Mouse (Mus musculus) right cerebral cortex, postnatal 36 days (tissue): ENCODE measurements at regions not wholly inside any gene's neighbourhood (a gene's known extent, or its start where the extent isn't known, plus 50 kb on each side); places are given as distances from the start of the nearest gene placed in this dataset.

ENCODE experiments used
- DNase-seq, 2 experiments: peaks; one replicate each; pipeline ENCODE4 v3.0.0; 2022; ENCODE audit warnings: low spot score in 2 of 2, mixed read lengths in 1 of 2

DNA sequence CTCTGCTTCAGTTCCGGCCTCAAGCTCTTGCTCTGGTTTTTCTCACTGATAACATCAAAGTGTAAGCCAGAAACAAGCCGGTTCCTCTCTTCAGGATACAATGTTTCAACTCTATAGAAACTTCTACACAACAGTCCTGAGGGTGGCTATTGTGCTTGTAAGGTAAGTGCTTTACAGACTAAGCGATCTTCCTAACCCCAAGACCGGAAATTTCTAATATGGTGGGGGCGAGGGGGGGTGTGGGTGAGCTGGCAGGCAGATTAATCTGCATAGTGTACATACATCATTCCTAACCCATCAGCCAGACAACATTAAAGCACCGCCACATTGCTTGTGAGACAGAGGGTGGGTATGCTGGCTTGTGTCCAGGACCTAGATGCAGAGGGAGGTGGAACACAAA, 200.8 kb downstream of the Uaca start:
- DNase-seq: no peak

DNA sequence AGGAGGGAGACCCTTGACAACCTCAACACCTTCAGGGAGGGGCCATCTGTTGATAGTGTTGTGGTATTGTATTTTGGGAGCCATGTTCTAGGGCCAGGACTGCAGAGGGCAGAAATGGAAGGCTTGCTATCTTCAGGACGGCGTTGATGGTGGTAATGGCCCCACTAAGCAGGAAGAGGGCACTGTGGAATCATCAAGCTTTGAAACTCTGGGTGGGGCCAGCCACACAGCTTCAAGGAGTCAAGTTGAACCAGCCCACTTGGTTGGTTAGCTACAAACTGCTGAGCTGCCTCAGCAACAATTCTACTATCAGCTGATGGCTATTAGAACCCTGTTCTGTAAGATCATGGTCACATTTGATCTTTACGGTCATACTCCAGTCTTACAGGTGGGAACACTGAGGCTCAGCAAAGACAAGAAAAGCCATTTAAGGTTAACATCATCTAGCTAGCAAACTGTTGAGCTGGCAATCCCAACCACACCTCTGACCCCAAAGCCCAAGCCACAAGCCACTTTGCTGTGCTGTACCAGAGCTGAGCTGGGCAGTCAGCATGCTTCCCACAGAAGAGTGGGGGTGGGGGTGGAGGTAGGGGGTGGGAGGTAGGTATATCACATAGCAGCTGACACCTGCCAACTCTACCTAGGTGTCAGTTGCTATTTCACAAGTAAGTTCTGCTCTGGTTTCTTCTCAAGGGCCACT, 203.9 kb downstream of the Uaca start:
- DNase-seq: no peak

DNA sequence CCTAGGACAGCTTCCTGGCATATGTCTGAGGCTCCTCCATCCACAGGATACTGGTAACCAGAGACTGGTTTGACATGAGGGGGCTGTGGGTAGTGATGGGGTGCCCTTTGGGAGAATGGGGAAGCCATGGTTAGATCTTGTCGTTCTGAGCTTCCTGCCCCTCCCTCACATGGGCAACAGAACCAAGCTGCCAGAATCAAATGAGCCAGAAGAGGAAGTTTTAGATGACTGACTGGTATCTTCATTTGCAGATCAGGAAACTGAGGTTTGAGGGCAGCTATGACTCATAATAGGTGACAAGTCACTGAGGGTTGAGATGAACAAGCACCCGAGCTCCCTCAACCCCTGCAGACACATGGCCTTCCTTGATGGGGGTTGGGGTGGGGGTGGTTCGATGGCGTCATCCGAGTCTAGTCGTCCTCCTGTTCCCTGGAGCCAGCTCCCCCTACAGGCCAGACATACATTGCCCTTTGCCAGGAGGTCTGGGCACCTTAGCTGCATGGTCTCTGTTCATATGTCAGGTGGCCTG, 204.7 kb downstream of the Uaca start:
- no peak for DNase-seq

DNA sequence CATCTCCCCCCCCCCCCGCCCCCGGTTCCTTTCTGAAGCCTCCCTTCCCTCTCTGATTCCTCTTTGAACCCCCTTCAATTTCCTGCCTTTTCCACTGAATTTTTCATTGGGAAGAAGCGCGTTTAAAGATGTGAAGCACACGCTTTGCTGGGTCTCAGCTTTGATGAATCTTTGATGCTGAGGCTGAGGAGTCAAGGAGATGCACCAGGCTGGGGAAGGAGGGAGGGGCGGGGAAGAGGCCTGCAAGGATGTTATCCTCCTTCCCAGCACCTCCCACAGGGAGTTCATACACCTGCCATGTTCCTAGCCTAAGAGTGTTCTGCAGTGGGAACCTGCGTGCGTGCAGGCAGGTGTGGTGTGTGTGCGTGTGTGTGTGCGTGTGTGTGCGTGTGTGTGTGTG, 205.9 kb downstream of the Uaca start:
- no peak for DNase-seq

DNA sequence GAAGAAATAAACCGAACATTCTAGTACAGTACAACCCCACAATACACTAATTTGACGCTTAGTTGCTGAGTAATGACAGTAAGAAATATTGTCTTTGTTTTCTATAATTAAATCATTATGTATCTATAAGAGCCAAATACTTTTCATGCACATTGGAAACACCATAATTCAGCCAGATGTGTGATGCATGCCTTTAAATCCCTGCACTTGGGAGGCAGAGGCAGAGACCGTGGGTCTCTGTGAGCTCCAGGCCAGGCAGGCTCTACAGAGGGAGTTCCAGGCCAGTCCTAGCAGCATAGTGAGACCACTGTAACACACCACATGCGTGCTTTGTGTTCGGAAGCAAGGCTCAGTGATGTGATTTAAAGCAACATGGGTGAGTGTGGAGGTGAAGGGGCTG, 208.2 kb downstream of the Uaca start:
- no peak for DNase-seq

DNA sequence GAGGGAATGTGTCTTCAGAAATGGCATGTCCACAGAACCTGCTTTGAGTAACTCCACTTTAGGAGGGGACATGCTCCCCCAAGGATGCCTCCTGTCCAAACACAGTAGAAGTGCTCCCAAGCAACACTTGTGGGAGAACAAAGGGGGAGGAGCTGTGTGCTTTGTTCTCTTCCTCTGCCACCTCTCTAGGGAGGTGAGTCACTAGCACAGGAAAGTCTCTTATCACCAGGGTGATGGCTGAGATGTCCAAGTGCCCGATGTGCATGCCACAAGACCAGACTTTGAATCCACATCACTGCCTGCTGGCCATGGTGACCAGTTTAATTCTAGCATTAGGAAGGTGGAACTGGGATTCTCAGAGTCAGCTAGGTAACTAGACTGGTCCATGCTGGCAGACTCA, 214.1 kb downstream of the Uaca start:
- DNase-seq: no peak

DNA sequence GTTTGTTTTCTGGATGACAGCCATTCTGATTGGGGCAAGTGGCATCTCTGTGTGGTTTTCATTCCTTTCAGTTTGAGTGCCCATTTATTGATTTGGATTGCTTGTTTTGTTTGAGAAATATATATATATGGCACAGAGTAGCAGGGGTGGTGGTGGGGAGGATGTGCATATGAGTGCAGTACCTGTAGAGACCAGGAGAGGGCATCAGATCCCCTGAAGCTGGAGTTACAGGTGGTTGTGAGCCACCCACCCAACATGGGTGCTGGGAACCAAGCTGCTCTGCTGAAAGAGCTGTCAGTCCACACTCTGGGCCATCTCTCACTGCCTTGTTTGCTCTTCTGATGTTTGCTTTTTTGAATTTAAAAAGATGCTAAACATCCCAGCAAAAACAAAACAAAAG, 216.7 kb downstream of the Uaca start:
- no peak for DNase-seq

DNA sequence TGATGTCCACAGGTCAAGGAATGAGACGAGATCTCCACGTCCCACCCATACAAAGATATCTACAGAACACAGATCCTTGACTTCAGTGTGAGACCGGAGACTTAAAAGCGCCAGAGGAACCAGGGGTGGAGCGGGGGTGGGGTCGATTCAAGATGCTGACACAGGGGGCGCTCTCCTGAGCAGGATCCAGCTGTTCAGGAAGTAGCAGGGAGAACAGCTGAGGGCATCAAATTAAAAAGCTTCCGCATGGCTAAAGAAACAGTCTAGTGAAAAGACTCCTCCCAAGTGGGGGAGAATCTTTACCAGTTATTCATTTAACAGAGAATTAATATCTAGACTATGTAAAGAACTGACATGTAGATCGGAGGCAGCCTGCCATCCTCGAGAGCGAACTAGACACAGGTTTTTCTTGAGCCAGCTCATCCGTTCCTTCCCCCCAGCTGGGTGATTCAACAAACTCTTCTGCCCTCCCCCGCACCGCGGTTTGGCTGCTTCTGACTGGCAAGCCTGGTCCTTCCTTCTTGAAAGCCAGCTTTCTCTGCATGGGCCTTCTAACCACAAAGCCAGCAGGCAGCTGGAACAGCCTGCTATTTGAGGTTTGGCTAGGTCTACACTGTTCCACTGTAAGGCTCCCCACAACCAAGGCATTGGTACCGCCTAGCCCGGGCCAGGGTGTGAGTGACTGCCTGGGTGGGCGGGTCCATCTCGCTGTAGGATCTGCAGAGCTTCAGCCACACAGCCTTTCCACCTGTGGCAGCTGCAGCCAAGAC, 218.6 kb downstream of the Uaca start:
- peak; percentile 88 to 90 for DNase-seq

DNA sequence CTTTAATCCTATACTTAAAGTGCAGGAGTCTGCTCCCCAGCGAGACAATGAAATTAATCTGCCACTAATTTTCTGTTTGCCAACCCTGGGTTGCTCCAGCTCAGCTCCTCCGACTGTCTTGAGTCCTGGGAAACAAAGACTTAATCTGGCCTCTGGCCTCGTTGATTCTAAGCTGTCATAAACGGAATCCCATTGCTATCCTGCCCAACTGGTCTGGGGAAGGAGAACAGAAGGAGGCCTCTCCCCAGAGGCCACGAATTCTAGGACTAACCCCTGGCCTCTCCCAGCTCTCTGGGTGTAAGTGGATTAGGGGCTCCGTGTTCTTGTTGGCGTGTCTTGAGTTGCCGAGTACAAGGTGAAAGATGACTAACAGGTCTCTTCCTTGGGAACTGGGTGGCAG, 219.8 kb downstream of the Uaca start:
- DNase-seq: no peak

DNA sequence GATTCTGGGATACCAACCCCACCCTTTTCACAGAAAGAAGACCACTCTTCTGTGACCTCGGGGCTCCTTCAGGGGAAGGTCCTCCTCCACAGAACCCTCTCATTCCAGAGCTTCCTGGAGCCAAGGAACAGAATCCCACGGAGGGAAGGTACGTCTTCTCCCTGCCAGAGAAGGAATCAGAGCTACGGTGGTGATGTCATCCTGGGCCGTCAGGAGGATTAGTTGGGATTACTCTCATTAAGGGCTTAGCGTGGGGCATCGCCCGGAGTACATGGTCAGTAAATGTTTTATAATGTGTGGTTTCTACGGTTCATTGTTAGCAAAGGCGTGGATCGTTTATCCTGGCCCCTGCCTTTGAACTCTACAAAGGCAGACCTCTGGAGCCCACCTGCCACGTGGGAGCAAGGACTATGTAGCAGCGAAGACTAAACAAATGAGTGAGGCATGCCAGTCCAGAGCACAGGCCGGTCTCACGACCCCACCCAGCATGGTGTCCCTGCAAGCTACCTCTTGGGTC, 221.1 kb downstream of the Uaca start:
- no peak for DNase-seq

DNA sequence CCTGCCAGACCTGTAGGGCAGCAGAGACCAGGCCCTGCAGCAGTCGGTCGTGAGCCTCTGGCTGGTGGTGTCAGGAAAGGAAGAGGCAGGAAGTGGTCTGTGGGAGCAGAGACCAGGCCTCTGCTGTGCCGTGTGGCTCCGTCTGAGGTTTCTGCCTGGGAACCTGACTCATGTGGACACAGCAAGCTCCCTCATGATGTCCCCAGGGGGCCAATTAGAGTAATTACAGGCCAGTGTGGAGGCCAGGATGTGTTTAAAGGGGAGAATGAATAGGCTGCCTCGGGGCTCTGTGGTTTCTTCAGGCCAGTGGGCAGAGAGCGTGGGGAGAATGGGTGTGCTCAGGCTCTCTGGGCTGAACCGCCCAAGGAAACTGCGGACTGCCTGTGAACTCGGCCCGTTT, 222.3 kb downstream of the Uaca start:
- no peak for DNase-seq

DNA sequence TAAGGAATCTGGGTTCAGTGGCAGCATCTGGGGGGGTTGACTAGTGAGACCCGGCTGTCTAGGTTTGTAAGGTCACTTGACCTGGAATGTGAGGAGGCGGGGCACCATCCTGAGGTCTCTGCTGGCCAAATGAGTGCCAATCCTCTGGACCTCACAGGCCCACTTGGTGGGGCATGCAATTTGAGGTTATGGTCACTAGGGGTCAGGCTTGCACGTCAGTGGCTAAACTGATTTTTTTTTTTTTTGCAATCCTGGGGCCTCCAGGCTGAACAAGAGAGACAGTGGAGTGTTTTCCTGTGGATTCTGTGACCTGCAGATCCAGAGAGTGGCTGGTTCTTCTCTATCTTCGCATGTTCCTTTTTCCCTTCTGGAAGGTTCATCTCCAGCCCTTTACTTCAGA, 225.6 kb downstream of the Uaca start:
- no peak for DNase-seq

DNA sequence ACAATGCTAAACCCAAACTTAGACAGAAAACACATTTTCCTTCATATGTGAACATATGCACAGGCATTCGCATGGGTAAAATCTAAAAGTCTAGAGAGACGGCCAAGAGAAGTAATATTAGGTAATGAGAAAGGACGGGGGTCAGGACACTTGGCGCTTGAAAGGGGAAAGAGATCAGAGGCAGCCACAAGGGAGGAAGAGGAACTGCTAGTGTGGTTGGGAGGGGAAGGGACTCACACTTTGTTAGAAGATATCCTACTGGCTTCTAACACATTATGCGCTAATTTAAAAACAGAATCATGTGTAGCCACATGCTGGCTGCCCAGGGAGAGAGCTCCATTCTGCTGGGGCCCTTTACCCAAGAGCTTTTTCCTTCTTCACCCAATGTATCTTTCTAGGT, 227.5 kb downstream of the Uaca start:
- no peak for DNase-seq

DNA sequence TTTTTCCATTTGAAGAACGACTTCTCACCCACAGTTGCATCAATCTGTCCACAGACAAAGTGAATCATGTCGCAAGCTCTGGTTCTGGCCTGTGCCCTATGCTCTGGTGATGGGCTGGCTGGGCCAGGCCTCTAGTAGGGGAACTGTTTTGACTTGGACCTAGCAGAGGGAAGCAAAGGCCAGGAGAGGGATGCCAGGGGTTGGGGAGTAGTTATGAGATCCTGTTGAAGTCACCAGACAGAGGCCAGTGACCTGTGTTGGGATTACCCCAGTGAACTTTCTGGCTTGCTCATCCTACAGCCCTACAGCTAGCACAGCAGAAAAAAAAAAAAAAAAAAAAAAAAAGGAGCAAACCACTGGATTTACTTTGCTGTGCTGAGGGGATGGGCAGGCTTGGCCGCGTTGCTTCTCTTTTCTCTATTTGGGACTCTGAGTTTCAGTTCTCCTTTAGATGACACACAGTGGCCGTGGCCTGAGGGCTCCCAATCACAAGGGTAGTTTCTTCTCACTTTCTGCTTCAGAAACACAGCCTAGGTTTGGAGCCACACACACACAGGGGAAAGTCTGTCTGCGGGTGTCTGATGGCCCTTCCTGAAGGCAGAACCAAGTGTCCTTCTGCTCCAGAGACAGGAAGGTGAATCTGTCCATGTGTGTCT, 228.2 kb downstream of the Uaca start:
- no peak for DNase-seq

DNA sequence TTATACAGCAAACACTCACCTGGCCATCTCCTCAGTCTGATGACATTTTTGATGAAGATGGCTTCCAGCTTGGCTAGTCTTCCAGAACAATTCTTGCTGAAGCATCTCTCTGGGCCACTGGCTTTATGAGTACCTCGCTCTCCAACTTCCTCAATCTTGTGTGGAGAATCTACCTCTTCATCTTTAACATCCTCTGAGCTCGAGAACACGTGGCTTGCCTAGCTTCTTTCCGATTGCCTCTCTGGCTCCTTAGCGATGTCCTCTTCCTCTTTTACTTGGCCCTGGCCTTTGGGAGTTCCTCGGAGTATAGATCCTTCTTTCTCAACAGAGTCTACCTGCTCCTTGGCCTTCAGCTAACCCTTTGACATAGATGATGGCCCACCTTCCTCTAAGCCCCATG, 231.0 kb downstream of the Uaca start:
- DNase-seq: no peak

DNA sequence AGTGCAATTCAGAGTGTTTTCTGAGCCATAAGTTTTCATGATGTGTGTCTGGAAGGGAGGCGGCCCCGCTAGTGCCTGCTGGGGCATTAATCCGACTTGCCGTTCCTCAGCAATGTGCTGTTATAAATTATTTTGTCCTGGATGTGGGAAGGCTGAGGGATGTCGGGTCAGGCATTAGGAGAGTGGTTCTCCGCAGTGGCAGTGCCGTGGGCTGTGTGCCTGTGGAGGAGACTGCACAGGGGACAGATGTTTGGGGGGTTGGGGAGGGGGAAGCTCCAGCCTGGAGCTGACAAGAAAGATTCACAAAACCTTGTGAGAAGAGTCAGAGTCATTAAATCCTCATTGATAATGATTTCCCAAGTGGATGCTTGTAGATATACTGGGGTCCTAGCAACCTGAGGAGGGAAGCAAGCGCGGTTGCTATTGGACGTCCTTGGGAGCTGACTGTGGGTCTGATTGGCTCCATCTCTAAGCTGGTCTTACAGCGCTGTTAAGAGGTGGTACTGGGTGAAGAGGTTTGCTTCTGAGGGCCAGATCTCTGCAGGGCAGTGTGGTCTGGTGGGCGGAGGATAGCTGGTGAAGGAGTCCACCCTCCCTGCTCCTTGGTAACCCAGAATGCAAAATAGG, 234.5 kb downstream of the Uaca start:
- DNase-seq: no peak

DNA sequence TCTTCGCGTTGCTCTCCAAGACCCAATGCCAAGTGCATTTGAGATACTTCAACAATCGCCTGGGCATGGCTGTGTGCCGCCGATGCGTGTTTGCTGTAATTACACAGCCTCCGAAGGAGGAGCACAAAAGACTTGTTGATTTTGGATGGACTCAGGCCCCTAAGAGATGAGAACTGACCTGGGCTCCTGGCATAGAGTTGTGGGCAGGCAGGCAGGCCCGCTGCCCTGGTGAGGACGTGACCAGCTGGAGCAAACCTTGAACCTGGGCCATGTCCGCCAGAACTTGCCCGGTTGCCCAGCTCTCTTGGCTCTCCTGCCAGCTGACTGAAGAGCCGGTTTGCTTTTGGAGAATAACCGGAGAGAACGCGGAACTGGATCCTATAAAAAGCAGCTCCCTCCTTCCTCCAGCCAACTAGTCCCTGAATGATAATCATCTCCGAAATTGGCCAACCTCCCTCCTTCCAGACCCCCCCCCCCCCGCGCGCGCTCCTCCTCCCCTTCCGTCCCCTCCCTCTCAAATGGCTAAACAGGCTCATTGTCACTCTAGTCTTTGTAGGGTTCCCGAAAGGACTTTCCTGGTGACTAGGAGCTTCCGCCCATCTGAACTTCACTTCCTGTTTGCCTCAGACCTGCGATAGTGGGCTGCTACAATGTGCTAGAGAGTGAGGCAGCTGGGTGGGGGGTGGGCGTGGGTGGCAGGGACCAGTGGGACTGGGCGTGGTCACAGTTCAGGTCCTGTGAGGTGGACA, 237.5 kb downstream of the Uaca start:
- no peak for DNase-seq

DNA sequence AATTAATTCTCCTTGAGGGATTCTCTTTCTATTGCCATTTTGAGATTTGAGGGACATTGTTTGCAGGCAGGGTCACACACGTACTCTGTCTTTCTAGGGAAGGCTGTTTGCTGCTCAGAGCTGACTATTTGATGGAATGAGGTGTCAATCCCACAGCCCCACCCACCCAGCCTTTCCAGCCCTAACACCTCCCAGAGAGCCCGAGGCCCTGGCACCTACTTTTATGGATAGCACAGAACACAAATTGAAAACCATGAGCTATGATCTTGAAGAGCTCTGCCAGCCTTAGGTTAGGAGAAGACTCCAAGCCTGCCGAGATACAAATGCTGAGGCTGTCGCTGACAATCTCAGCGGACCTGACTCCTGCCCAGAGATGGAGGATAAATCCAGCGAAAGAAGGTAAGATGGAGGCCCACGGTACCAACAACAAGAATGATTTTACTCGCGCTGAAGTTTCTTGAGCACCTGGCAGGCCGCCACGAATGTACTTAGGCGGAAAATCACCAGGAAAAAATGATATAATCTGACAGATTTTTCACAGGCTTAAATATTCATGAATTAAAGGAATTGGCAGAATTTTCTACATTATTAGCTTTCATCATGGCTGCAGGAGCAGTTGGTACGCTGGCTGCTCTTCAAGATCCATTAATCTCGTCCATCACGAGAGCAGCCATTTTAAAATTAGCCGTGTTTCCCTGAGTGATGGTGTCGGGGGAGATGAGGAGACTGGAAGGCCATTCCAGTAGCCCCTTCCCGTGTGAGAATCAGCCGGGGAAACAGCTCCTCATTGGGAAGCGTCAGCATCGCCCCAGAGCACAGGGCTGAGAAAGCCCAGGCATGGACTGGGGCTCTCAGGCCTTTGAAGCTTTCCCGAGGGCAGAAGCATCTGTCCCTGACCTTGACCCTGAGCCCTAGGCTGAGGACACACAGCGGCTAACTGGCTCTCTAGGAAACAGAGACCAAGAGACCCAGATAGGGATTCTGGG, 238.4 kb downstream of the Uaca start:
- no peak for DNase-seq

DNA sequence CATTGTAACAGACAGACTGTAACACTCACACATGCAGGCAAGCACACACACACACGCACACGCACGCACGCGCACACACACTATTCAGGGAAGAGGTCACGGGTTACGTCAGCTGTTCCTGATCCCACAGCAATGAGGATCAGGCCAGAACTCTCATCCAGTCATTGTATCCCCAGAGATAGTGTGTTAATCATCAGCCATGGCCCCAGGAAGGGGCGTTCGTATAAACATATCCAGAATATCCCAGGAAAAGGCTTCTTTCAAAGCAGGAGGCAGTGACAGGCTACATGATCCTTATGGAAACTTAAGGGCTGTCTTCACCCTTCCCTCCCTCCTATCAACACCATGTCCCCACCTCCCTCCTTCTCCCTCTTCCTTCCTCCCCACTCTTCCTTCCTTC, 239.3 kb downstream of the Uaca start:
- DNase-seq: no peak

DNA sequence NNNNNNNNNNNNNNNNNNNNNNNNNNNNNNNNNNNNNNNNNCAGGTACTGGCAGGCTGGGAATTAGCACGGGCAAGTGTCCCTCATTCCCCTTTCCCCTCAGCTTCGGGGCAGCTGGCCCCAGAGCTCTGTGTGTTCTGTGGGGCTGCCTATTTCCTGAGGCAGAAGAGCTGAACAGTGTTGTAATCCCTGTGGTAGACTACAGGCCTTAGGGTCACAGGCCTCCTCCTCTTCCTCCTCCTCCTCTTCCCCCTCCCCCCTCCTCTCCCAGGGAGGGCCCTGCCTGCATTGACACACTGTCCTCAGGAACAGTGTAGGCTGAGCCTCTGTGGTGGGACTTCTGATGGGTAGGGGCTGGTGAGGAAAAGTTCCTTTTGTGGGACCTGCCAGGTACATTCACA, 247.7 kb downstream of the Uaca start:
- no peak for DNase-seq
